Mouse (Mus musculus) spleen, postnatal 0 days (tissue): ENCODE results near the gene Hist1h2bh. TPM values are rescaled to one million over a fixed set of nuclear protein-coding genes. Genes with fewer than 3 reads are reported as not detected.

Experiments
- polyA plus RNA-seq: library from polyadenylated mRNA; unstranded; fragments of >200 nt; fragmentation: Nextera tagmentation; extraction: Ambion mirVana; gene quantifications from 2 replicates; pipeline ENCODE4 v1.2.1, GENCODE M21; 2015

Hist1h2bh gene
- polyA plus RNA-seq, 1 experiment from 2014 or later, result 2.8 TPM

Other genes with a start within 250 kb of the Hist1h2bh start
- 17.3 and 18.4 TPM in 2 replicates for gene Zfp322a, start 174.2 kb downstream of the Hist1h2bh start, polyA plus RNA-seq
- gene Abt1, start 119.5 kb downstream of the Hist1h2bh start, polyA plus RNA-seq, result 6.4 and 6.9 TPM in 2 replicates
- gene Btn1a1, start 77.5 kb downstream of the Hist1h2bh start, polyA plus RNA-seq, result 2.5 and 3.0 TPM in 2 replicates
- not detected in 2 replicates for gene Btn2a2, start 54.5 kb downstream of the Hist1h2bh start, polyA plus RNA-seq
- 10.2 and 10.9 TPM in 2 replicates for gene Hist1h4h, start 12.3 kb downstream of the Hist1h2bh start, polyA plus RNA-seq
- gene Hist1h2af, start 9.5 kb downstream of the Hist1h2bh start, polyA plus RNA-seq, result 40.9 and 45.6 TPM in 2 replicates
- 18.3 and 26.4 TPM in 2 replicates for gene Hist1h3g, start 8.0 kb downstream of the Hist1h2bh start, polyA plus RNA-seq
- gene Hist1h3f, start 660 bp upstream of the Hist1h2bh start, polyA plus RNA-seq, result 5.0 and 8.1 TPM in 2 replicates
- gene Hist1h4f, start 8.3 kb upstream of the Hist1h2bh start, polyA plus RNA-seq, result 7.3 and 7.9 TPM in 2 replicates
- 0.91 and 1.1 TPM in 2 replicates for gene Hist1h1d, start 9.9 kb upstream of the Hist1h2bh start, polyA plus RNA-seq
- gene Hist1h3e, start 19.0 kb upstream of the Hist1h2bh start, polyA plus RNA-seq, result 15.3 and 18.5 TPM in 2 replicates
- 134 and 158 TPM in 2 replicates for gene Hist1h2ae, start 27.8 kb upstream of the Hist1h2bh start, polyA plus RNA-seq
- gene Hist1h2bg, start 28.0 kb upstream of the Hist1h2bh start, polyA plus RNA-seq, result 22.9 and 29.0 TPM in 2 replicates
- gene Hist1h2bf, start 30.8 kb upstream of the Hist1h2bh start, polyA plus RNA-seq, result 18.8 and 26.9 TPM in 2 replicates
- 4.1 and 8.1 TPM in 2 replicates for gene Hist1h2ad, start 31.0 kb upstream of the Hist1h2bh start, polyA plus RNA-seq
- gene Hist1h3d, start 32.4 kb upstream of the Hist1h2bh start, polyA plus RNA-seq, result 19.3 and 30.4 TPM in 2 replicates
- 202 and 234 TPM in 2 replicates for gene Hist1h4d, start 38.2 kb upstream of the Hist1h2bh start, polyA plus RNA-seq
- gene Hist1h2be, start 77.7 kb upstream of the Hist1h2bh start, polyA plus RNA-seq, result 2.5 and 3.2 TPM in 2 replicates
- 31.4 and 33.9 TPM in 2 replicates for gene Hist1h1e, start 79.2 kb upstream of the Hist1h2bh start, polyA plus RNA-seq
- gene Hist1h2ac, start 140.6 kb upstream of the Hist1h2bh start, polyA plus RNA-seq, result 1.9 and 3.1 TPM in 2 replicates
- gene Hist1h2bc, start 140.8 kb upstream of the Hist1h2bh start, polyA plus RNA-seq, result 77.4 and 85.8 TPM in 2 replicates
- not detected in 2 replicates for gene Hist1h1t, start 152.4 kb upstream of the Hist1h2bh start, polyA plus RNA-seq
- gene Hist1h4c, start 155.1 kb upstream of the Hist1h2bh start, polyA plus RNA-seq, result 18.8 TPM in 2 replicates
- 10.7 and 14.6 TPM in 2 replicates for gene Hfe, start 167.5 kb upstream of the Hist1h2bh start, polyA plus RNA-seq
- gene Hist1h1c, start 195.4 kb upstream of the Hist1h2bh start, polyA plus RNA-seq, result 62.5 and 68.9 TPM in 2 replicates
- 10.7 and 11.0 TPM in 2 replicates for gene Hist1h3c, start 202.2 kb upstream of the Hist1h2bh start, polyA plus RNA-seq
- gene Hist1h2bb, start 203.3 kb upstream of the Hist1h2bh start, polyA plus RNA-seq, result 7.7 and 9.4 TPM in 2 replicates
- 104 and 128 TPM in 2 replicates for gene Hist1h2ab, start 207.7 kb upstream of the Hist1h2bh start, polyA plus RNA-seq
- 51.9 and 64.5 TPM in 2 replicates for gene Hist1h3b, start 208.9 kb upstream of the Hist1h2bh start, polyA plus RNA-seq
- gene Hist1h4b, start 213.6 kb upstream of the Hist1h2bh start, polyA plus RNA-seq, result 8.3 and 9.5 TPM in 2 replicates
- gene Hist1h4a, start 217.8 kb upstream of the Hist1h2bh start, polyA plus RNA-seq, result 1.3 and 1.4 TPM in 2 replicates
- 26.7 and 31.7 TPM in 2 replicates for gene Hist1h3a, start 219.0 kb upstream of the Hist1h2bh start, polyA plus RNA-seq
- 15.4 and 20.8 TPM in 2 replicates for gene Hist1h1a, start 220.3 kb upstream of the Hist1h2bh start, polyA plus RNA-seq
- gene Trim38, start 226.5 kb upstream of the Hist1h2bh start, polyA plus RNA-seq, result not detected in 2 replicates